In genomic region chr15:99314891-99315290, GRCm38 (mm10) we compare ENCODE assay signal across 17 mouse cellular contexts. TPM values are rescaled to one million over a fixed set of nuclear protein-coding genes. Genes with fewer than 3 reads are reported as not detected.
A peak's percentile ranks its signal among the peaks of the same experiment; 100 is the strongest.
DNase-seq lines count a peak whose midpoint lies in the region; ATAC-seq lines count a peak whose summit lies in the region.
"Had no signal": no experiment of that assay in that cellular context is flagged by ENCODE, and none has a peak within 500 bp of the region (broad histone marks: within the 10 kb centered on the region; RNA-seq: fewer than 3 reads in every experiment).

No protein-coding gene starts in this region.

- no peaks in the 10 kb centered on the region for H3K9me3 ChIP-seq in heart, embryonic 15.5 days (replicated peaks)
- H3K9me3 ChIP-seq in liver, embryonic 15.5 days (replicated peaks) = no peaks in the 10 kb centered on the region
- H3K9me3 ChIP-seq in embryonic facial prominence, embryonic 10.5 days = no peaks in the 10 kb centered on the region
- H3K9me3 ChIP-seq: forebrain, embryonic 15.5 days; intestine, embryonic 15.5 days had no signal

- no peak overlapping the region for H3K4me2 ChIP-seq in heart, embryonic 15.5 days
- H3K4me2 ChIP-seq in liver, embryonic 15.5 days = no peak overlapping the region
- H3K4me2 ChIP-seq: forebrain, embryonic 15.5 days; intestine, embryonic 15.5 days had no signal

- 84% methylated on average over 16 of the region's 16 CpGs for WGBS in heart, embryonic 15.5 days
- WGBS in liver, embryonic 15.5 days (ENCODE audit: insufficient replicate concordance) = 84% methylated on average over 16 of the region's 16 CpGs
- WGBS in embryonic facial prominence, embryonic 10.5 days = 91% methylated on average over 16 of the region's 16 CpGs

- no peak overlapping the region for H3K4me3 ChIP-seq in heart, embryonic 15.5 days
- no peak overlapping the region for H3K4me3 ChIP-seq in liver, embryonic 15.5 days (replicated peaks)
- no peak overlapping the region for H3K4me3 ChIP-seq in embryonic facial prominence, embryonic 10.5 days
- H3K4me3 ChIP-seq: forebrain, embryonic 15.5 days; intestine, embryonic 15.5 days had no signal

- H3K36me3 ChIP-seq in heart, embryonic 15.5 days = peaks cover 79% of the 10 kb centered on the region
- peaks cover 8% of the 10 kb centered on the region; the same call in 1 of the 2 replicates for H3K36me3 ChIP-seq in liver, embryonic 15.5 days (replicated peaks)
- H3K36me3 ChIP-seq in embryonic facial prominence, embryonic 10.5 days (replicated peaks) = peaks cover 100% of the 10 kb centered on the region

- DNase-seq in heart, postnatal 4 days = no peak
- DNase-seq in liver = no peak
- no peak for DNase-seq in embryonic facial prominence, embryonic 10.5 days (ENCODE audit: low spot score)
- DNase-seq in lung, postnatal 25 days (ENCODE audit: low spot score) = peak; percentile 52
- DNase-seq in ovary, postnatal 36 days (ENCODE audit: low spot score) = no peak
- no peak for DNase-seq in cerebellum, adult 9-11 months
- DNase-seq: cerebellum, postnatal 36 days; gastrocnemius, postnatal 25 days; heart, postnatal 10 days; thymus, postnatal 14 days had no signal

- H3K27ac ChIP-seq in heart, embryonic 15.5 days = 0 out of 2 replicates have a peak overlapping the region, but pooled peaks have one; percentile 12
- no peak overlapping the region for H3K27ac ChIP-seq in liver, embryonic 15.5 days (replicated peaks)
- peak overlapping the region; percentile 37; the same call in 1 of the 2 replicates for H3K27ac ChIP-seq in embryonic facial prominence, embryonic 10.5 days (replicated peaks)
- H3K27ac ChIP-seq: forebrain, embryonic 15.5 days; intestine, embryonic 15.5 days; macrophage had no signal

- no peak overlapping the region for H3K9ac ChIP-seq in heart, embryonic 15.5 days
- no peak overlapping the region for H3K9ac ChIP-seq in liver, embryonic 15.5 days
- H3K9ac ChIP-seq: forebrain, embryonic 15.5 days; intestine, embryonic 15.5 days had no signal

- ATAC-seq in heart, embryonic 15.5 days (replicated peaks; ENCODE audit: insufficient number of reproducible peaks, insufficient read depth, low FRiP score, low read depth) = no peak
- 0 out of 2 replicates have a peak, but pooled peaks have one; percentile 12 for ATAC-seq in liver, embryonic 15.5 days (ENCODE audit: insufficient read depth)
- ATAC-seq: forebrain, embryonic 15.5 days; intestine, embryonic 15.5 days had no signal

- H3K27me3 ChIP-seq in heart, embryonic 15.5 days = no peaks in the 10 kb centered on the region
- no peaks in the 10 kb centered on the region for H3K27me3 ChIP-seq in liver, embryonic 15.5 days
- H3K27me3 ChIP-seq in embryonic facial prominence, embryonic 10.5 days (replicated peaks; ENCODE audit: low read depth, poor library complexity, severe bottlenecking) = no peaks in the 10 kb centered on the region
- H3K27me3 ChIP-seq: forebrain, embryonic 15.5 days; intestine, embryonic 15.5 days had no signal

- peaks cover 6% of the 10 kb centered on the region; the same call in 1 of the 2 replicates for H3K4me1 ChIP-seq in heart, embryonic 15.5 days (replicated peaks)
- H3K4me1 ChIP-seq in liver, embryonic 15.5 days (replicated peaks) = peaks cover 7% of the 10 kb centered on the region; the same call in 1 of the 2 replicates
- 0 out of 2 replicates have a peak, but pooled peaks cover 7% of the 10 kb centered on the region for H3K4me1 ChIP-seq in embryonic facial prominence, embryonic 10.5 days
- H3K4me1 ChIP-seq: forebrain, embryonic 15.5 days had no signal

RNA-seq across cellular contexts. Expression of gene Fam186b, which starts 19.2 kb away (rescaled TPM):
- 0.09 and 0.47 TPM in 2 replicates for polyA plus RNA-seq in heart, embryonic 15.5 days (2015; fragmentation: Nextera tagmentation; extraction: Ambion mirVana)
- under 1 TPM in 1 of 2 experiments, not detected in 1; 0.17 TPM for total RNA-seq in heart, postnatal 4 days (2021)
- polyA plus RNA-seq in liver, embryonic 15.5 days (2015; fragmentation: Nextera tagmentation; extraction: Ambion mirVana) = not detected in 2 replicates
- 0.30 TPM in 1 of 2 replicates, not detected in the other for polyA plus RNA-seq in embryonic facial prominence, embryonic 10.5 days (2016; fragmentation: Nextera tagmentation; extraction: Ambion mirVana)
- total RNA-seq: gastrocnemius, postnatal 25 days; monocyte, adult 5-6 weeks; neutrophil, adult 5-6 weeks had no signal
- polyA plus RNA-seq: macrophage had no signal

RNA-seq across cellular contexts. Expression of gene Prpf40b, which starts 20.0 kb away (rescaled TPM):
- polyA plus RNA-seq in heart, embryonic 15.5 days (2015; fragmentation: Nextera tagmentation; extraction: Ambion mirVana) = 37.2 and 42.1 TPM in 2 replicates
- total RNA-seq in heart, postnatal 4 days (2021) = 10 to 100 TPM; 36.5 to 41.4 TPM
- polyA plus RNA-seq in liver, embryonic 15.5 days (2015; fragmentation: Nextera tagmentation; extraction: Ambion mirVana) = 6.6 and 8.8 TPM in 2 replicates
- polyA plus RNA-seq in embryonic facial prominence, embryonic 10.5 days (2016; fragmentation: Nextera tagmentation; extraction: Ambion mirVana) = 72.3 and 76.1 TPM in 2 replicates

RNA-seq across cellular contexts. Expression of gene Fmnl3, which starts 55.4 kb away (rescaled TPM):
- polyA plus RNA-seq in heart, embryonic 15.5 days (2015; fragmentation: Nextera tagmentation; extraction: Ambion mirVana) = 14.0 and 17.8 TPM in 2 replicates
- 10 to 100 TPM; 42.6 to 44.4 TPM for total RNA-seq in heart, postnatal 4 days (2021)
- polyA plus RNA-seq in liver, embryonic 15.5 days (2015; fragmentation: Nextera tagmentation; extraction: Ambion mirVana) = 3.5 and 3.8 TPM in 2 replicates
- 24.4 and 25.6 TPM in 2 replicates for polyA plus RNA-seq in embryonic facial prominence, embryonic 10.5 days (2016; fragmentation: Nextera tagmentation; extraction: Ambion mirVana)
